Mouse (Mus musculus) spleen, embryonic (tissue): ENCODE measurements at regions not wholly inside any gene's neighbourhood (a gene's known extent, or its start where the extent isn't known, plus 50 kb on each side); places are given as distances from the start of the nearest gene placed in this dataset.

ENCODE experiments used
- CTCF ChIA-PET: fragments of 350-600 bp; sonication (Branson Sonifier 250); formaldehyde crosslinking; loops from one replicate; lab custom pipeline; 2022; lab: Charles Lee

GRCm38 (mm10) chr15:102776218-102776850 lies 54.4 kb upstream of the Calcoco1 start:
- CTCF ChIA-PET, result interaction anchor here (0.6 kb wide), 1 partner anchor 761 kb away, joined by 3 read pairs; no protein-coding TSS in a partner anchor

GRCm38 (mm10) chr15:102780626-102781025 lies 58.6 kb upstream of the Calcoco1 start:
- CTCF ChIA-PET, result no interaction called here

GRCm38 (mm10) chr15:102782988-102783799 lies 61.2 kb upstream of the Calcoco1 start:
- CTCF ChIA-PET, result interaction anchor here (1.0 kb wide), 1 partner anchor 41 kb away, joined by 4 read pairs; no protein-coding TSS in a partner anchor

DNA sequence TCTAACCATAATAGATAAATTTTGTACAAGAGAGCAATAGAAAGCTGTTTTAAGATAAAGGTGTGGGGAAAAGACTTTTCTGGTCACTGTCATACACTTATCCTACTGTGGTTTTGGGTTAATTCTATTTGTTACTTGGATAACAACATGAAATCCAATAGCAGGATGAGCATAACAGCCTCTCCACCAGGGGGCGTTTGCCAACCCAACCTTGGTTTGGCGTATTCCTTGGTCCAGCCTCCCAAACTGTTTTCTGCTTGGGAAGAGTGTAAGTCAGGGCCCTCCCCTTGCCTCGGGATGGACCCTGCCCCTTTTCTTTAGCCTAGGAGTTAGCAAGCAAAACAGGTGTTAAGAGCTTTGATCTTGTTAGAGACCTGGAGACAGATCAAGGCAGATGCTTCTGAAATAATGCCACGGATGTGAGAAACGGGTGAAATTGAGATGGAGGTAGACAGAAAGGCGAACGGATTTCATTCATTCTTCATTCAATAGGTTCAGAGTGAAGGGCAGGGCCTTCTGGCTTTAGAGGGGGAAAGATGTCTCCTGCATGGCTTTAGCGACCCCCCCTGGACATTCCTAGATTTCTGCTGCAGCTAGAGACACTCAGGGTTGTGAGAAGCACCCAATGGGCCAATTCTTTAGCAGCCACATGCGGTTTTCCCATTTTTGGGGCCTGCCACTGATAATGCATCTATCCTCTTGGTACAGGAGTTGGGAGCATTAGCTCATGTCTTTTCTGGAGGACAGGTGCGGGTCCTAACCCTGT lies 63.3 kb upstream of the Calcoco1 start:
- CTCF ChIA-PET, result interaction anchor here (1.4 kb wide), 1 partner anchor 11 kb away, joined by 3 read pairs; no protein-coding TSS in a partner anchor

DNA sequence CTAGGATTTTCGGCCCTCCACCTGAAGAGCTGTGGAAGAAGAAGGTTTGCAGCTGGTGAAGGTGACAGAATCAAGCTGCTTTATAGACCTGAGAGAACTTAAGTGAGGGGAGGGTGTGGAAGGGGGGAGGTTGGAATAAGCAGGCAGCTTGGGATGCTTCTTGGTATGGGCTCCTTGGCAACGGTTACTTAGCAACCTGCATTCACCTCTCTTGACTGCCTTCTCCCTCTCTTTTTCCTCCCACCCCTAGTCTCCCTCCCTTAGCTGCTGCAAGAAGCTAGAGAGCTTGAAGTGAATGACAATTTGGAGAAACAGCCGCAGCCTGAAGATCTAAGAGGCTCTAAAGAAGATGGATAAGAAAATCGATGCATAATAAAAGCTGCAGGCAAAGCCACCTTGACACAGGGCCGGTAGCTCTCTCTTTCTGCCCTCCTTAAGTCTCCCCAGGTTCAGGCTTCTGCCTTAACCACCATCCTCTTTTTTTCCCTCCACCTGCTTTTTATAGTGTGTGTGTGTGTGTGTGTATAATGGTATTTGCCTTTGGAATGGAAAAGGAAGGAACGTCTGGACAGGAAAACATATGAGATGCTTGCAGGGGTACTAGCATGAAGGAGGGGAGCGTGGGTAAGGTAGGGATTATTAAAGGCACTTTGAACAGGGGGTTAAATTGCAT lies 67.0 kb upstream of the Calcoco1 start:
- CTCF ChIA-PET, result no interaction called here

DNA sequence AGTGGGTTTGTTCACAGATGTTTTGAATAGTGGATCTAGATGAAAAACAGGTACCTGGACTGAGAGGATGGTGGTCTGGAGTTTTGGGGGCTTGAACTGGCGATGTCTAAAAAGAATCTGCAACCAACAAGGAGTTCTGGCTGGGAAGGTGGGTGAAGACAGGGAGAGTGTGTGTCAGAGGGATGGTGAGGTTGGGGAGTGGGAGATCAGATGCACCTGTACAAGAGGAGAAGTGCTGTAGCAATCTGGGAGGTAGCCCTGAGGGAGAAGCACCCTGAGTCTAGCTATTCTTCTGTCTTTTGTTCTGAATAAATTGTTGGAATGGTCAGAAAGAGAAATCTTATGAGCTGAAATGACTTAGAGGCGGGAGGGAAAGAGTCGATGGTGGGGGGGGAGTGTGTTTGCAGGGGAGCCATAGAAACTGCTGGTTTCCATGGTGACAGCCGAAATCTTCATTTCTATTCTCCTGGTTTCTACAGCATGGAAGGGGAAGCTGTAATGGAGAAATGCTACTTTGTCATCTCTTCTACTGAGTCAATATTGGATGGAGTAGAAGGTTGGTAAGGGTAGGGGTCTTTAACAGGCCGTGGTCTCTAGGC lies 75.1 kb upstream of the Calcoco1 start:
- CTCF ChIA-PET, result no interaction called here

DNA sequence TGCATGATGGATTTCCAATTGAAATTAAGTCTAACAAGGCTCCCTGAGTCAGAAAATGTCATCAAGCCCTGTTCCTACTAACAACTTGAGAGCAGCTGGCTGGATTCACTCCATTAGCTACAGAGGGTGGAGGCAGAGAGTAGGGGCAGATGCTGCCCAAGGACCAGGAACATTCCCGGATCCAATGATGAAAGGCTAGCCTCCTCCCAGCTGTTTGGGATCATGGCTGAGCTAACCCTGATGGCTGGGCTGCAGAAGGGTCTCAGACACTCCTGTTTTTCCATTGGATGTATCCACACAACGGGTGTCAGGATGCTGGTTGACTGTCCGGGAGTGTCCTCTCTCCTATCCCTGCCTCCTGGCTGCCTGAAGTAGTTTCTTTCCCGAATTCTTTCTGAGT lies 78.1 kb upstream of the Calcoco1 start:
- CTCF ChIA-PET, result no interaction called here

GRCm38 (mm10) chr15:102802265-102802813 lies 80.4 kb upstream of the Calcoco1 start:
- CTCF ChIA-PET, result no interaction called here

DNA sequence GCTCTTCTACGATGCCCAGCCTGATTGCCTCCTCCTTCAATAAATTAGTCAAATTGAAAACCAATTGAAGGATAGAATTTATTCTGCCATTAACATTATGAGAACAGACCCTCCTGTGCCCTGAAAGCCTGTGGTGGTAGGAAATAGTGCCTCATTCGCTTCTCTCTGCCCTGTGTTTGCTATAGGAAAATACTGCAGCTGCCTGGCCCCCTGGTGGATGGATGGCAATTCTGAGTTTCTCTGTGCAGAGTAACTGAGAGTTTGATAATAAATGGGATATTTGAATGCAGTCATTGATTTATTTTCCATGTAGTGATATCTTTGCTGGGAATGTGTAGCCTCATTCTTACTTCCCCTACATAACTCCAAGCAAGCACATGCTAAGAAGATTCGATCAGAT lies 85.4 kb upstream of the Calcoco1 start:
- CTCF ChIA-PET, result no interaction called here

- CTCF ChIA-PET, result no interaction called here
Observed at GRCm38 (mm10) chr15:102819181-102819580, 97.2 kb upstream of the Calcoco1 start.

GRCm38 (mm10) chr15:102839688-102840087 lies 81.2 kb upstream of the Hoxc13 start:
- CTCF ChIA-PET, result no interaction called here

DNA sequence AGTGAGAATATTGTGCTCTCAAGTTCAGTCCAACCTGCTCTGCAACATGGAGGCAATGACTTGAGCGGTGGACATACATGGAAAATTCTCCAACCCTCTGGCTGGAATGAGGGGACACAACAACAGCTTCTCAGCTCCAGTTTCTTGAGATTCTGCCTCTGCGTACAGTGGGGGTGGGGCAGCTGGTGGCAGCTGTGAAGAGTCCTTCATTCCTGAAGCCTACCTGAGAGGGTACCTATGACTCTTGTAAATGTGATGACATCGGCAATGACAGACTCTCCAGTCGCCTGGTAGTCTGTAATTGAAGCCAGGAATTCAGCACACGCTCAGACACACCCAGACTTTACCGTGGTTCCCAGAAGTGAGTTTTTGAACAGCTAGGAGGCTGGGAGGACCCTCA lies 58.5 kb upstream of the Hoxc13 start:
- CTCF ChIA-PET, result no interaction called here

DNA sequence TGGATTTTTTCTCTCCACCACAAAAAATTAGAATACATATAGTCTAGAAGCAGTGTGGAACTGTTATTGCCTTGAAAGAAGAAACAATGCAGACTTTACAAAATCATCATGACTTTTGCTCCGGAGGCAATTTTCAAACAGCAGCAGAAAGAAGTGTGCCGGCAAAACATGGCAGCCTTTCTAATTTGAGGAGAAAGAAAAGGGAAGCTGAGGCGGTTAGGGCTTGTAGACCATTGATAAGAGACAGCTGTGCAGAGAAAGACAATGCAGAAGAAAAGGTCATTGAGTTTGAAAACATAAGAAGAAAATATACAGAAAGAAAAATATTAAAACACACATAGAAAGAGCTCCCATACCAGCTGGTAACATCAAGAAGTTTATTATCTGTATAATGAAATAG lies 54.1 kb upstream of the Hoxc13 start:
- CTCF ChIA-PET, result no interaction called here
